Mouse (Mus musculus) liver, postnatal 0 days (tissue): ENCODE data around the gene Mrvi1. TPM values are rescaled to one million over a fixed set of nuclear protein-coding genes. Genes with fewer than 3 reads are reported as not detected.

ENCODE experiments used
- ATAC-seq: fragments of 200-750 bp; cut with Nextera tagmentation; 2 replicates; pipeline ENCODE4 v1.8.0; 2017; ENCODE audit warnings: mild to moderate bottlenecking, moderate library complexity
- DNase-seq: peaks from one replicate; pipeline ENCODE4 v3.0.0-alpha.2; 2016
- H3K27ac ChIP-seq: fragments of 300-500 bp; sonication (generic); 2 replicates; pipeline ENCODE4 v1.5.1; 2014; ENCODE audit warnings: antibody characterized with exemption, moderate library complexity, mild to moderate bottlenecking, low read depth
- H3K27me3 ChIP-seq: fragments of 300-500 bp; sonication (generic); 2 replicates; pipeline ENCODE4 v1.6.1; 2014; ENCODE audit warnings: low read length, control low read depth, mixed read lengths; ENCODE audit not compliant: insufficient read depth
- H3K36me3 ChIP-seq: fragments of 300-500 bp; sonication (generic); replicated peaks from 2 replicates; pipeline ENCODE4 v1.6.1; 2014; ENCODE audit warnings: mild to moderate bottlenecking, control low read depth, low read length, moderate library complexity, mixed read lengths; ENCODE audit not compliant: insufficient read depth
- H3K4me1 ChIP-seq: fragments of 300-500 bp; sonication (generic); 2 replicates; pipeline ENCODE4 v1.6.1; 2014; ENCODE audit warnings: antibody characterized with exemption, mild to moderate bottlenecking, control low read depth; ENCODE audit not compliant: insufficient read depth
- H3K4me2 ChIP-seq: fragments of 300-500 bp; sonication (generic); 2 replicates; pipeline ENCODE4 v1.6.1; 2014; ENCODE audit warnings: low read depth, mild to moderate bottlenecking, low read length, moderate library complexity, mixed read lengths
- H3K4me3 ChIP-seq: fragments of 300-500 bp; sonication (generic); 2 replicates; pipeline ENCODE4 v1.5.1; 2014; ENCODE audit warnings: low read depth, low read length
- H3K9ac ChIP-seq: fragments of 300-500 bp; sonication (generic); replicated peaks from 2 replicates; pipeline ENCODE4 v1.6.1; 2014; ENCODE audit warnings: mild to moderate bottlenecking, moderate library complexity
- H3K9me3 ChIP-seq: fragments of 300-500 bp; sonication (generic); 2 replicates; pipeline ENCODE4 v1.6.1; 2016; ENCODE audit warnings: mild to moderate bottlenecking, control low read depth, low read length, mixed read lengths
- CTCF ChIP-seq: sonication (generic); IDR thresholded peaks from 2 replicates; pipeline ENCODE4 v1.5.1; 2016; ENCODE audit warnings: antibody characterized with exemption, low read depth
- EP300 ChIP-seq: IDR thresholded peaks from 2 replicates; pipeline ENCODE4 v1.6.1; 2016; ENCODE audit warnings: antibody characterized with exemption, low read depth, mild to moderate bottlenecking
- WGBS: fragments of 180-500 bp; shearing (Covaris S2); extraction: QIAGEN DNeasy Blood & Tissue Kit; methylation state at CpG from one replicate; pipeline ENCODE4 v1.1.7; 2014; ENCODE audit not compliant: insufficient replicate concordance; 5-methylcytosine and 5-hydroxymethylcytosine counted together
- polyA plus RNA-seq: library from polyadenylated mRNA; unstranded; fragments of >200 nt; fragmentation: Nextera tagmentation; extraction: Ambion mirVana; gene quantifications from 2 replicates; pipeline ENCODE4 v1.2.1, GENCODE M21; 2015

The Mrvi1 gene
- polyA plus RNA-seq, 1 experiment from 2014 or later: 8.4 TPM

GRCm38 (mm10) chr7:110966853-110967252, 15.4 kb downstream of the Mrvi1 start:
- no peak for ATAC-seq
- no peak overlapping the region for H3K9ac ChIP-seq
- peaks cover 22% of the 10 kb centered on the region for H3K4me1 ChIP-seq
- H3K27ac ChIP-seq: no peak overlapping the region
- H3K27me3 ChIP-seq: no peaks in the 10 kb centered on the region
- no peak for TF ChIP-seq CTCF
- no peak for TF ChIP-seq EP300
- H3K4me3 ChIP-seq: no peak overlapping the region
- no peaks in the 10 kb centered on the region for H3K36me3 ChIP-seq
- H3K4me2 ChIP-seq: no peak overlapping the region
- no peaks in the 10 kb centered on the region for H3K9me3 ChIP-seq
- no peak for DNase-seq
- 57% methylated on average over 5 of the region's 5 CpGs for WGBS

DNA sequence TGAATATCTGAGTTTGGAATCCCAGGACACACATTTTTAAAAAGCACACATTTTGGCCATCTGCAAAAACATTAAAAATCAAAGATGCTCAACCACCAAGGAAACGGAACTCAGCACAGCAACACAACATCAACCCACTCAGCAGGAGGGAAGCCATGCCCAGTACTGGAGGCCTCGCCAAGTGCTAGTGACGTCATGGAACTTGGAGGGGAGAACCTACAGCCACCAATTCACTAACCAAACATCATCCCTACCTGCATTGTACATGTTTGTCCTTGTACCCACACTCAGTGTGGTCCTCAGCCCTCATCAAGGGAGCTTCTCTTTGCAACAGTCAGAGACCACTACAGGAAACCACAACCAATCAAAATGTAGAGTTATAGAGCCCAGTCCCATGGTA, 16.9 kb downstream of the Mrvi1 start:
- H3K4me1 ChIP-seq: peaks cover 22% of the 10 kb centered on the region
- H3K4me3 ChIP-seq: no peak overlapping the region
- DNase-seq: no peak
- 72% methylated on average over 3 of the region's 3 CpGs for WGBS
- no peaks in the 10 kb centered on the region for H3K9me3 ChIP-seq
- no peak for ATAC-seq
- H3K27ac ChIP-seq: no peak overlapping the region
- H3K27me3 ChIP-seq: no peaks in the 10 kb centered on the region
- no peak overlapping the region for H3K4me2 ChIP-seq
- TF ChIP-seq EP300 (no peak), CTCF (no peak)
- H3K36me3 ChIP-seq: no peaks in the 10 kb centered on the region
- H3K9ac ChIP-seq: no peak overlapping the region

DNA sequence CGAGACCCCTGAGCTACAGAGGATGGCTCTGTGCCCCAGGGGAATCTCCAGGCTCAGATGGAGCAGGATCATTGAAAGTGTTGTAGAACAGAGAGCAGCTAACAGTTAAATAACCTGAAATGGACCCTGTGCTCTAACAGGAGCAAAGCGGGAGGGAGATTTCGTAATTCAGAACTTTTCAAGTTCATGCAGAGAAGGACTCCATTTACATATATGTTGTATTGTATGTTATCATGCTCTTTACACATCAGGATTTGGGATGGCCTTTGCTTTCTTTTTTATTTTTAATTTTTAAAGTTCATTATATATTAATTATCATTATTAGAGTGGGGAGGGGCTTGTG, 18.6 kb downstream of the Mrvi1 start:
- H3K36me3 ChIP-seq: no peaks in the 10 kb centered on the region
- no peak for DNase-seq
- H3K4me3 ChIP-seq: no peak overlapping the region
- H3K27ac ChIP-seq: peak overlapping the region; percentile 46; the same call in 1 of the 2 replicates
- no peaks in the 10 kb centered on the region for H3K27me3 ChIP-seq
- TF ChIP-seq CTCF (no peak), EP300 (no peak)
- ATAC-seq: peak; percentile 55; the same call in 1 of the 2 replicates
- H3K4me2 ChIP-seq: peak overlapping the region; percentile 24; the same call in 1 of the 2 replicates
- peaks cover 22% of the 10 kb centered on the region for H3K4me1 ChIP-seq
- H3K9me3 ChIP-seq: no peaks in the 10 kb centered on the region
- H3K9ac ChIP-seq: no peak overlapping the region
- WGBS: 43% methylated on average over 3 of the region's 3 CpGs

- H3K27ac ChIP-seq: peak overlapping the region; percentile 46; the same call in 1 of the 2 replicates
- WGBS: 40% methylated on average over 9 of the region's 9 CpGs
- H3K9ac ChIP-seq: no peak overlapping the region
- ATAC-seq (peak; percentile 36; the same call in 1 of the 2 replicates), DNase-seq (no peak)
- no peaks in the 10 kb centered on the region for H3K36me3 ChIP-seq
- H3K27me3 ChIP-seq: no peaks in the 10 kb centered on the region
- no peaks in the 10 kb centered on the region for H3K9me3 ChIP-seq
- TF ChIP-seq EP300: no peak
- TF ChIP-seq CTCF: no peak
- H3K4me3 ChIP-seq: no peak overlapping the region
- H3K4me1 ChIP-seq: peaks cover 22% of the 10 kb centered on the region
- peak overlapping the region; percentile 24; the same call in 1 of the 2 replicates for H3K4me2 ChIP-seq
Observed at GRCm38 (mm10) chr7:110962943-110963654, 19.2 kb downstream of the Mrvi1 start.

DNA sequence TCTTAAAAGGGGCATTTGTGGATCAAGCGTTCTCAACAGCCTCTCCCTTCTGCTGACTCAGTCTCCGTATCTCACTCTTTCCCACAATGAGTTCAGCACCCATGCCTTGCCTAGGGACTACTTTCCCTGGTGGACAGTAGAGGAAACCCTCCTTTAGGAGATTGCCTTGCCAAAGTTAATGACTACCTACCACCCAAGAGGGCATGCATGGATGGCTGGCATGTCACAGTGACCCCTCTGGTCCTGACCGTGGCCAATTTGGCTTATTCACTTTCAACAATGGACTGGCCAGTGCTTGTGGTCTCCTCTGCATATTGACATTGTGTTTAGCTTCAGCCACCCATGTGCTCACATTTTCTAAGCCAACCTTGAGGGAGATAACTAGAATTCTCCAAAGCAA, 19.8 kb downstream of the Mrvi1 start:
- TF ChIP-seq EP300 (no peak), CTCF (no peak)
- no peaks in the 10 kb centered on the region for H3K9me3 ChIP-seq
- no peak for DNase-seq
- H3K9ac ChIP-seq: no peak overlapping the region
- ATAC-seq: no peak
- H3K4me3 ChIP-seq: no peak overlapping the region
- H3K4me2 ChIP-seq: no peak overlapping the region
- WGBS: 79% methylated on average over 3 of the region's 3 CpGs
- H3K36me3 ChIP-seq: no peaks in the 10 kb centered on the region
- H3K4me1 ChIP-seq: peaks cover 22% of the 10 kb centered on the region
- H3K27me3 ChIP-seq: no peaks in the 10 kb centered on the region
- H3K27ac ChIP-seq: no peak overlapping the region

- Histone ChIP-seq H3K4me2 (0 out of 2 replicates have a peak overlapping the region, but pooled peaks have one; percentile 11), H3K9ac (no peak overlapping the region), H3K4me1 (peaks cover 23% of the 10 kb centered on the region), H3K27ac (peak overlapping the region; percentile 36; the same call in 1 of the 2 replicates), H3K9me3 (no peaks in the 10 kb centered on the region), H3K4me3 (no peak overlapping the region), H3K27me3 (no peaks in the 10 kb centered on the region), H3K36me3 (no peaks in the 10 kb centered on the region)
- no peak for TF ChIP-seq CTCF
- WGBS: 38% methylated on average over 14 of the region's 14 CpGs
- no peak for DNase-seq
- peak; percentile 67 for ATAC-seq
Observed at GRCm38 (mm10) chr7:110956422-110957170, 25.7 kb downstream of the Mrvi1 start.
